Mouse (Mus musculus) heart, postnatal 25 days (tissue): ENCODE data around the gene Prok1. TPM values are rescaled to one million over a fixed set of nuclear protein-coding genes. Genes with fewer than 3 reads are reported as not detected.
A peak's percentile ranks its signal among the peaks of the same experiment; 100 is the strongest.

ENCODE experiments used
- DNase-seq: peaks from one replicate; pipeline ENCODE4 v3.0.0; 2022; ENCODE audit warnings: low spot score
- intact Hi-C: fragments of 180-260 bp; cut with DNase I; formaldehyde crosslinking; loops from one replicate; pipeline ENCODE4 v1.15.1; 2025
- total RNA-seq, 2 experiments: library from RNA; stranded (reverse); gene quantifications; 2 replicates each; pipeline ENCODE4 v1.2.3; 2021

The Prok1 gene
- total RNA-seq, 2 experiments from 2014 or later = not detected

- no peak for DNase-seq
- intact Hi-C loops = no loop called here
Observed at GRCm38 (mm10) chr3:107241389-107242094, 2.0 kb upstream of the Prok1 start.

GRCm38 (mm10) chr3:107238471-107238980 lies 981 bp downstream of the Prok1 start:
- intact Hi-C loops = no loop called here

GRCm38 (mm10) chr3:107238051-107238450 lies 1.5 kb downstream of the Prok1 start:
- intact Hi-C loops = no loop called here
- no peak for DNase-seq

More at GRCm38 (mm10) chr3:107238471-107238980, 981 bp downstream of the Prok1 start:
- DNase-seq = no peak

- no peak for DNase-seq
- intact Hi-C loops = loop anchor here (1.0 to 5.0 kb wide), 4 partner anchors 25 to 232 kb away; no protein-coding TSS in a partner anchor
Observed at GRCm38 (mm10) chr3:107233945-107234344, 5.6 kb downstream of the Prok1 start.

- DNase-seq = peak; percentile 50
- intact Hi-C loops = loop anchor here (1.0 to 5.0 kb wide), 4 partner anchors 25 to 233 kb away; no protein-coding TSS in a partner anchor
Observed at GRCm38 (mm10) chr3:107233351-107233813, 6.1 kb downstream of the Prok1 start.

- no peak for DNase-seq
- intact Hi-C loops = loop anchor here (5.0 kb wide), 1 partner anchor 126 kb away; no protein-coding TSS in a partner anchor
Observed at GRCm38 (mm10) chr3:107231202-107231601, 8.3 kb downstream of the Prok1 start.

GRCm38 (mm10) chr3:107230527-107230926 lies 9.0 kb downstream of the Prok1 start, which contains the start of gene A630076J17Rik:
A630076J17Rik (plus strand) TSS chr3:107230614.
- no peak for DNase-seq
- intact Hi-C loops = loop anchor here (5.0 kb wide), 1 partner anchor 127 kb away; no protein-coding TSS in a partner anchor

- intact Hi-C loops = loop anchor here (5.0 kb wide), 1 partner anchor 127 kb away; no protein-coding TSS in a partner anchor
- no peak for DNase-seq
Observed at GRCm38 (mm10) chr3:107229822-107230221, 9.7 kb downstream of the Prok1 start.

GRCm38 (mm10) chr3:107229221-107229620 lies 10.3 kb downstream of the Prok1 start:
- DNase-seq = no peak
- intact Hi-C loops = no loop called here

- intact Hi-C loops = no loop called here
- no peak for DNase-seq
Observed at GRCm38 (mm10) chr3:107225820-107226219, 13.7 kb downstream of the Prok1 start.

- DNase-seq = no peak
- intact Hi-C loops = no loop called here
Observed at GRCm38 (mm10) chr3:107223230-107223629, 16.3 kb downstream of the Prok1 start.

GRCm38 (mm10) chr3:107221608-107222007 lies 17.9 kb downstream of the Prok1 start, which contains the start of gene Cym:
Cym (minus strand) TSS chr3:107221732.
- no peak for DNase-seq

GRCm38 (mm10) chr3:107218572-107218971 lies 20.9 kb downstream of the Prok1 start:
- intact Hi-C loops = no loop called here
- DNase-seq = no peak

More at GRCm38 (mm10) chr3:107221608-107222007, 17.9 kb downstream of the Prok1 start, which contains the start of gene Cym:
- intact Hi-C loops = no loop called here

GRCm38 (mm10) chr3:107217101-107217480 lies 22.4 kb downstream of the Prok1 start:
- intact Hi-C loops = no loop called here

GRCm38 (mm10) chr3:107216400-107217100 lies 23.0 kb downstream of the Prok1 start:
- no peak for DNase-seq
- intact Hi-C loops = no loop called here

More at GRCm38 (mm10) chr3:107217101-107217480, 22.4 kb downstream of the Prok1 start:
- DNase-seq = no peak

GRCm38 (mm10) chr3:107214606-107215005 lies 24.9 kb downstream of the Prok1 start:
- no peak for DNase-seq
- intact Hi-C loops = no loop called here

GRCm38 (mm10) chr3:107207625-107208253 lies 31.8 kb downstream of the Prok1 start:
- intact Hi-C loops = loop anchor here (2.0 to 5.0 kb wide), 3 partner anchors 25 to 259 kb away; no protein-coding TSS in a partner anchor
- no peak for DNase-seq

- DNase-seq = no peak
- intact Hi-C loops = loop anchor here (1.0 to 5.0 kb wide), 3 partner anchors 68 to 260 kb away; no protein-coding TSS in a partner anchor
Observed at GRCm38 (mm10) chr3:107206490-107207150, 32.9 kb downstream of the Prok1 start.

GRCm38 (mm10) chr3:107205994-107206393 lies 33.5 kb downstream of the Prok1 start:
- DNase-seq = peak; percentile 32
- intact Hi-C loops = loop anchor here (1.0 to 5.0 kb wide), 3 partner anchors 68 to 261 kb away; no protein-coding TSS in a partner anchor
